Mouse (Mus musculus) adrenal gland, postnatal 25 days (tissue): Measurements from ENCODE around the gene Adamts9. TPM values are rescaled to one million over a fixed set of nuclear protein-coding genes. Genes with fewer than 3 reads are reported as not detected.

Experiments used
- DNase-seq: peaks from one replicate; pipeline ENCODE4 v3.0.0; 2021; ENCODE audit warnings: mixed read lengths
- long read RNA-seq: library from polyadenylated mRNA; stranded (forward); transcript quantifications from one replicate; pipeline ENCODE4 v2.0.0, GENCODE M21; 2021
- total RNA-seq: library from RNA; stranded (reverse); gene quantifications from 2 replicates; pipeline ENCODE4 v1.2.3, GENCODE M21; 2021

Adamts9 gene
- 26.1 and 31.6 TPM in 2 replicates for total RNA-seq
- long read RNA-seq, partial matches to known transcripts, result 2 of 4 reads
- long read RNA-seq, other reads (novel, unspliced or antisense), result 2 of 4 reads

DNA sequence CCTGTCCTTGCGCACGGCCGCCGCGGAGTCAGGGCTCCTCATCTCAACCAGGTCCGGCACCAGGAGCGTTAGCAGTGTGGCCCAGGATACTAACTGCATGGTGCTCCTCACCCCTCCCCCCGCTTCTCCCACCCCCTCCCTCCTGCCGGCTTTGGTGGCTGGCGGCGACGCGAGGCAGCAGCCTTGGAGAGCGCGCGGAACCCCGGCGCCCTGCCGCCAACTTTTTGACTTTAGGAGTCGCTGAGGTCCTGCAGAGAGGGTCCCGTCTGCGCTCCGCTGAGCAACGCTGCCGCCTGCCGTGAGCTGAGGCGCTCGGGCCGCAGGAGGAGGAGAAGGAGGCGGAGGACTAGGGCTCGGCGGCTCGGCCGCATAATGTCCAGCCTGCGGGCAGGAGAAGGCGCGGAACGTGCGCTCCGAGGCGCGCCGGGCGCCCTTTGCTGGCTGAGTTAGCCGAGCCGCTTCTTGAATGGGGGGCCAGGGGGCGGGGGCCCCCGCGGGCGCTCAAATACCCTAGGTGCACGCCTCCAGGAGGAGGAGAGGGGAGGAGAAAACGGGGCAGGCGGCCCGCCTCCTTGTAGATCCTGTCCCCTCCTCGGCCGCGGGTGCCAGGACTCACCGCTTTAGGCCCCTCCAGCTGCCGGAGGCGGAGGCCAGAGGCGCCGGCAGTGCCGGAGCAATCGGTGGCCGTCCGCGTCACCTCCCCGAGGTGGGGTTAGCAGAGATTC lies at the start of gene Adamts9:
Adamts9 (minus strand) TSS at position 436 of the 725 bp plus-strand sequence.
- peak; percentile 91 for DNase-seq

GRCm38 (mm10) chr6:92991616-92992015 lies 48.3 kb upstream of the Adamts9 start:
- no peak for DNase-seq

- no peak for DNase-seq
Observed at GRCm38 (mm10) chr6:92988620-92988998, 45.3 kb upstream of the Adamts9 start.

DNA sequence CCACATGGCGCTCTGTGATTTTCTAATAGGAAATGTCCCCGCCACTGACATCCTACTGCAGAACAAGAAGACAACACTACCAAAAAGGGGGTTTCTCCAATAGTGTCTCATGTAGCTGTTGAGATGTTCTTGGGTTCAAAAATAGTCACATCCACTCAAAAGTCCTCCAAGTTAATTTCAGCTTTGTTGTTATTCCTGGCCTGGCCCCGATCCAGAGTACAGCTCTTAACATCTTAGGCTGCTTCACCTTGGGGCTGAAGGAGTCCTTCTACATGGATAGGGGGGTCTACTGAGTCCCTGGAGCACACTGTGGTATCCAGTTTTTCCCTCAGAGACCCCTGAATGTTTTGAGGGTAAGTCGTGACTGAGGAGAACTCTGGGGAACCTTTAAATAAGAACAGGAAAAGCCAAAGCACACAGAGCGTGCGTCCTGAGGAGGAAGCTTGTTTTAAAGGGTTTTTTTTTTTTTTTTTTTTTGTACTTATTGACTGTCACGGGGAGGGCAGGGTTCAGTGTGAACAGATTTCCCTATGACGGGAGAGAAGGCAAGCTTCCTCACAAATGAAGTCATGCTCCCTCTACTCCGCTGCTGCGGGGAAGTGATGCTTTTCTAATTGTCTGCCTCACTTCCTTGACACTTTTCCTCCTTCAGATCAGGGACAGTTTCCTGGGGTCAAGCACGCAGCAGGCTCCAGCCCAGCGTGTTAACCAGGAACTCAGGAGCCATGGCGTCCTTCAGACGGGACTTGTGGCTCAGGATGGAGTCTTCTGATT lies 44.7 kb upstream of the Adamts9 start:
- DNase-seq, result no peak

DNA sequence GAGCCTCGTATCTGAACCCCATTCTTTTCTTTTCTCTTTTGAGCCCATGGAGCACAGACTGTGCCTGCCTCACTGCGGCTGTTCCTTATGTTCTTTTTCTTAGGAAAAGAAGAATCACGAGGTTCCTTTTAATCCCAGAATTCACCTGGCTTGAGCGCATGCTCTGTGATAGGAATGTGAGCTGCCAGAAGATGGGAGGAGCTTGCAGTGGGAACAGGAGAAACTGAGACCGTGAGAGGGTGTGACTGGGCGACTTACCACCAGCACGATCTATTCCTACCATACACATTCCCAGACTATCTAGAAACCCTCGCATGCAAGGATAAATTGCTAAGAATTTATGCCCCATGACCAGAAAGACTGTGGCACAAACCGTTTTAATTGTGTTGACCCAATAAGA lies 44.1 kb upstream of the Adamts9 start:
- DNase-seq, result no peak

GRCm38 (mm10) chr6:92983421-92983820 lies 40.1 kb upstream of the Adamts9 start:
- peak; percentile 70 for DNase-seq

GRCm38 (mm10) chr6:92981451-92982186 lies 38.3 kb upstream of the Adamts9 start:
- DNase-seq, result no peak

DNA sequence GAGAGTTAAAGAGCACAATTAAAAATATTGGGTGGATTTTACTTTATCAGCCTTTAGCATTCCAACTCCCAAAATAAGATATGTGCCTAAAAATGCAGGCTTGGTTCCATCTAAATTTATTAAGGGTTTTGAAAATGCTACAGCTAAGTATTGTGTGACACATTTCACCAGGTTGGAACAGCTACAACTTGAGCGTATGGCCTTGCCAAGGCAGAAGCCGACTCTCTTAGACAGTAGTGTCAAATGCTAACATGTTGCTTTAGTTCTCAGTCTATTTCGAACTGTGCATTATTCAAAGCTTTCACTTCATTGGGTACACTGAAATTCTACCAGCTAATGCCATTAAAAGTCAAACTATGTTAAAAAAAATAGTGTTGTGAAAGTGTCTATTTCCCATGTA lies 30.0 kb upstream of the Adamts9 start:
- no peak for DNase-seq

GRCm38 (mm10) chr6:92968718-92969117 lies 25.4 kb upstream of the Adamts9 start:
- no peak for DNase-seq

DNA sequence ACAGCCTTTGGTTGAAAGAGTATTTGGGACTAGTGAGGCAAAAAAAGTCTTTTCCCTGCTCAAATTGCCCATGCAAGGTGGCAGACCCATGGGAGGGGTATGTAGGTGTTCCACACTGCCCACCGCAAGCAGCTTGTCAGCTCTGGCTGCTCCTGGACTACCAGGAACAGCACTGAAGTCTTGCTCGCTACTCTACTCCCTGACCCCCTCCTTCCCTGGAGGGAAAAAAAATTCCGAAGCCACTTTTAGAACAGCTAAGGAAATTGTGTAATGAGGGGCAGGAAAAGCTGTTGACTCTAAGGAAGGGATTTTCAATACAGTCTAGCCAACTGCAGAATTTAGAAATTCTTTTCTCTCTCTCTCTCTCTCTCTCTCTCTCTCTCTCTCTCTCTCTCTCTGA lies 24.9 kb upstream of the Adamts9 start:
- DNase-seq, result no peak

- DNase-seq, result no peak
Observed at GRCm38 (mm10) chr6:92962966-92963365, 19.7 kb upstream of the Adamts9 start.

DNA sequence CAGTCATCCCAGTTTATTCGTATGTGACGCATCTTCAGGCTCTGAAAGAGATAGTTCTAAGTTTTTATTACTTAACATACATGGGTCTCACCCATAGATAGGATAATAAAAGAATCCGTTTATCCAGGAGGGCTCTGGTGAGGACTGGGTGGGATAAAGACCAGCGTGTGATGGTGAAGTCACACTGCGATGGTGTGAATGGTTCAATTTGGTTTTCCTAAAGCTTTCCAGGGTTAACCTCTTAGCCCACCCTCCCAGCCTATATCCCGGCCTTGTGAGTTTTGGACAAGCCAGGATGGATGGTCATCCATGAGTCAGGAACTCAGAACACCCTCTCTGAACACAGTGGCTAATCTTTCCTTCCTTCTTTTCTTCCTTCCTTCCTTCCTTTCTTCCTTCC lies 17.7 kb upstream of the Adamts9 start:
- DNase-seq, result no peak

DNA sequence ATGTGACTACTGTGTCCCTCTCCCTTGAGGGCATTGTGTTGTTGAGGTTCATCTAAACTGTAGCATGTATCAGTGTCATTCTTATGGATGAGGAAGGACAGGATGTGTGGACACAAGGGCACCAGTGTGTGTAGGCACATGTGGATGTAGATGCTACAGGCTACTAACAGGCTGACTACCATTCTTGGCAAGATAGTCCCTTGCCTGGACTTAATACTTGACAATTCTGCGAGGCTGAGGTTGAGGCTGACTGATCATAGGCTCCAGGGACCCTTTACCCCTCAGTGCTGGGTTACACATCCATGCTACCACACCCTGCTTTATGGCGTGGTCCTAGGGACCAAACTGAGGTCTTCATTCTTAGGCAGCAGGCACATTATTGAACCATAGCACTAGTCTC lies 16.1 kb upstream of the Adamts9 start:
- no peak for DNase-seq

DNA sequence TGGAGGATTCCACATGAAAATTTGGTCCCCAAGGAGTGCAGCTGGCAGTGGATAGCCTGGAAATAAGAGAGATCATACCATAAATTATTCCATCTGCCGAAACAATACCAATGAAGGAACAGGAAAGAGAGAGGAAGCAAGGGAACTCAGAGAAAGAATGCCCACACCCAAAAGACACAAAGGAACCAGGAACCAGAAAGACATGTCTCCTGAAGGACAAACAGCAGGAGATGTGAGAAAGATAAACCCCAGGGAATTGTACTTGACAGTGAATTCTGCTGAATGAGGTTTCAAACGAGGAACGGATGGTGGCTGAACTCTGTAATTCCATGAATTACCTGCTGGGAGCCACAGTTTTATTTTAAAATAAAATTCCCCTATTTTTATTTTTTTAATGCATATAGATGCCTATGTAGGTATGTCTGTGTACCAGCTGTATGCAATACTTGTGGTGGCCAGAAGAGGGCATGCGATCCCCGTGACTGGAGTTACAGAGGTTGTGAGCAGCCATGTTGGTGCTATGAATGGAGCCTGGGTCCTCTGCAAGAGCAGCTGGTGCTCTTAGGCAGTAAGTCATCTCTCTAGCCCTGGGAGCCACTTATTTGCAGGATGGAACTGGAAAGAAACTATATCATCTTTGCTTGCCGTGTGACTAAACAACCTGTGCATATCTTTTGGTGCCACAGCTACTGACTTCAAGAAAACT lies 4.2 kb upstream of the Adamts9 start:
- DNase-seq, result no peak

DNA sequence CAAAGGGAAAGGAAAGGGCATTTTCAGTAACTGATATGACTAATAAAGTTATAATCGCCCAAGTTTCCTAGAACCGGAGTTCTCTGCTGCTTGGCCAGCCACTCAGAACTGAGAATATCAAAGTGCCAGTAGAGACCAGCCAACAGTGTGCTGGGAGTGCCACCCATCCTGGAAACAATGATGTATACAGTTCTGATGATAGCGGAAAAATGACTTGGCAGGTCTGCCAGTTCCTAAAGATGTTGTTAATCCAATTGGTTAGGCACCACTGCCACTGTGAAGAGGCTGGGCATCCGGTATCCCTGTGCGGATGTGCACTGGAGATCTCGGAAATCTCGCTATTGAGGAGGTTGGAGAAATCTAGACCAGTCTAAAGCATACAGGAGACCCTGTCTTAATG lies 1.4 kb upstream of the Adamts9 start:
- no peak for DNase-seq

GRCm38 (mm10) chr6:92944048-92944685 lies 875 bp upstream of the Adamts9 start:
- no peak for DNase-seq

GRCm38 (mm10) chr6:92941756-92942420 lies 1.4 kb downstream of the Adamts9 start:
- peak; percentile 18 for DNase-seq

DNA sequence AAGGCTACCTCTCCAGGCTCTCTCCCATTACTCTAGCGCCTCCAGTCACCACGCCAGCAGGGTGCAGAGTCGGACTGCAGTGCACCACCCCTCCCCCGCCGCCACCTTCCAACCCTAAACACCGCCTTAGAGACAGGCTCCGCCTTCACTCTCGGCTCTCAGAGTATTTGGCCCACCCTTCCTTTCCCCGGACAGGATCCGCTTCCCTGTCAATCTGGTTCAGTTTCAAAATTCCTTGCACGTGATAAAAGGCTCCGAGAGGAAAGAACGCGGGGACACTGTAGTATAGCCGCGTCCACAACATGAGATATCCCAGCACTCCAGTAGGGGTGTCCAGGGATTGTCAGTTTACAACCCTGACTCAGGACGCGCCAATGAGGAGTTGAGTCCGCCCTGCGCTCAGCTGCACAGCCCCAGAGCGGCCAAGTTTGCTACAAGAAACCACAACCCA lies 2.0 kb downstream of the Adamts9 start:
- peak; percentile 90 for DNase-seq

DNA sequence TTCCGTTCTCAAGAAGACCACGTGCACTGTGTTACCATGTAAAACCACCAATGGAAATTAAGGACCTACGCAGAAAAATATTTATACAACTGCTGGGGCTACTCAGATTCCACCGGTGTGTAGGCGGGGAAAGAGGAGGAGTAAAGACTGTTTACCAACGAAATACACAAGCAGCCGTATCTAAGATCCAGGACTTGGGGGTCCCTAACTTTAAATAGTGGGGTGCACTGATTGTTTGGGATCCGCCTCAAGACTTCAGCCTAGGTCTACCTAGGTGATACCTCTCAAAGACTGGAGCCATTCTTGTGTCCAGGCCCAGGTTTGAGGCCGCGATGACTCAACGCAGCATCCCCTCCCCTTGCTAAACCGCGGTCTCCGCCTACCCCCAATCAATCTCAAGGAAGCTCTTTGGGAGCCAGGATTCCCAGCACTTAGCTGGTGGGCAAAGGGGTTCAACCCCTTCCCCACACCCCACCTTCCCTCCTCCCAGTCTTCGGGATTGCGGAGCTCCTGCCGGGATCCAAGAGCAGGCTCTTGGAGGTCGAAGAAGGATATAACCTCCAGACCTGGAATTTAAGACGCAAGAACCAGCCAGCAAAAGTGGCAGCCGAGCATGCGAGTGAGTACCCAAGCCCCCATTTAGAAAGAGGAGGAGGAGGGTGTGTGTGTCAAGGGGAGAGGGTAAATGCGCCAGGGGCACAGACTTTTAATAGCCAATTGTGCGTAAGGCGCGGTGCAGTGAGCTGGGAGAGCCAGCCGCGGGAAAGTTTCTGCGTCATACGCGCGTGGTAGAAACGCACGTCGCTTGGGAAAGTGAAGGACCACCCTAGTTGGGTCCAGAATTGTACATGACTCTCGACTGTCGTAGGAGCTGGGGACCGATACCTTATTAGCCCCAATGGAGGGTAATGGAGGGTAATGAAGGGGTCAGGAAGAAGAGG lies 2.8 kb downstream of the Adamts9 start:
- peak; percentile 56 for DNase-seq

DNA sequence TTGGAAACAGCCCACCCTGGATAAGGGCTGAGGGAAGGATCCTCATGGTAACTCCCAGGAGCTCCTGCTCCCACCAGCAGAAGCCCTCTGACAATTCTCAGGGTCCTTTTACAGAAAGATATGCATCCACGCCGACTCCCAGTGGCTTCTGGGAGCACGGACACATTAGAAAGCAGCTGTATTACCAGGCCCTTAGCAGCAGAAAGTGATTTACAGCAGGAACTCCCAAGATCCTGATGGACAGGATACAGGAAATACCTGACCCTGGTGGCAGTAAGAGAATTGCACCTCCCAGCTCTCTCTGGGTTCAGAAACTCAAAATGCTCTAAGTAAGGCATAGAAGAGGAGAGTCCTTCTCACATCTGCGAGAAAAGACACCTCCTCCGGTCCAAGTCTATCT lies 15.0 kb downstream of the Adamts9 start:
- no peak for DNase-seq
